Mouse (Mus musculus): ENCODE results near the gene Sike1. TPM values are rescaled to one million over a fixed set of nuclear protein-coding genes. Genes with fewer than 3 reads are reported as not detected.

Sike1 gene
- total and polyA plus RNA-seq, 2 experiments from 2014 or later: 30.8 to 45.7 TPM

DNA sequence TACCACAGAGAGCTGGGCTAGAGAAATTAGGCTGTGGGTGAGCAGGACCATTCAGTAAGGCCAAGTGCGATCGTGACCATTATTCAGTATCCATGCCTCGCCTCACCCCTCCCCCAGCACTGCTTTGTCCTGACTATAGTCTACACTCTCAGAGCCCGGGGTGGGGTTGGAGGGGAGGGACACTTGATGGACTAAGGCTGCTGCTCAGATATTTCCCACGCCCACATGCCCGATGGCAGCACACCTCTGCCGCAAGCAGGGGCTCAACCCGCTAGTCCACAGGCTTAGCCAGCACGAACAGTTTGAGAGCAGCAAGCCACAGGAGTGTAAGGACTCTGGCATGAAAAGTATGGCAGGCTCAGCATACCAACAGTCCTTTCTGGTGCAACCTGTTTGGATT, 25.4 kb upstream of the Sike1 start:
- Histone ChIP-seq H3K4me1 (ENCODE audit: insufficient read depth, low read length) (no peaks in the 10 kb centered on the region), H3K9ac (replicated peaks; ENCODE audit: low read length) (no peak overlapping the region), H3K4me3 (ENCODE audit: low read length) (no peak overlapping the region), H3K9me3 (ENCODE audit: low read length) (no peaks in the 10 kb centered on the region), H3K27ac (no peak overlapping the region), H3K4me2 (ENCODE audit: low read depth, low read length) (no peak overlapping the region), H3K36me3 (ENCODE audit: insufficient read depth, low read length) (no peaks in the 10 kb centered on the region), H3K27me3 (ENCODE audit: insufficient read depth, low read length) (no peaks in the 10 kb centered on the region)
- no peak for TF ChIP-seq CTCF (IDR thresholded peaks at IDR 0.05; ENCODE audit: low read depth)
- ATAC-seq: 0 out of 2 replicates have a peak, but pooled peaks have one; percentile 21
- 40% methylated on average over 9 of the region's 9 CpGs for WGBS
- no peak for DNase-seq (ENCODE audit: low spot score)

DNA sequence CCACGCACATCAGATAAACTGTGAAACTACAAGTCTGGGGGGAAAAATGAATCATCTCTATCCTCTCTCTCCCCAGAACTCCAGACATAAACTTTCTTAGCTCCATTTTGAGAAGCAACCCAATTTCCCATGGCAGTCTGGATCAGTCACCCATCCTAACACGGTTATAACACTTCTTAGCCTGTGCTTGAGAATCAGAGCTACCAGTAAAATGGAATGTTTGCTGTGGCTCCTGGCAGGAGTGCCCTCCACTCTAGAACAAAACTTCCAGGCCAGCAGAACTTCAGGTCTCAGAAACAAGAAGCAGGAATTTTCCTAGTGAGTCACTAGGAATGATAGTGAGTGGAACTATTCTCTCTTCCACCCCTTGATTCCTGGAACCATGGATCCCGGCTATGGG, 25.0 kb upstream of the Sike1 start:
- TF ChIP-seq CTCF (IDR thresholded peaks at IDR 0.05; ENCODE audit: low read depth): no peak
- Histone ChIP-seq H3K27me3 (ENCODE audit: insufficient read depth, low read length) (no peaks in the 10 kb centered on the region), H3K9me3 (ENCODE audit: low read length) (no peaks in the 10 kb centered on the region), H3K4me2 (ENCODE audit: low read depth, low read length) (no peak overlapping the region), H3K4me3 (ENCODE audit: low read length) (no peak overlapping the region), H3K27ac (no peak overlapping the region), H3K9ac (replicated peaks; ENCODE audit: low read length) (no peak overlapping the region), H3K36me3 (ENCODE audit: insufficient read depth, low read length) (no peaks in the 10 kb centered on the region), H3K4me1 (ENCODE audit: insufficient read depth, low read length) (no peaks in the 10 kb centered on the region)
- no peak for ATAC-seq
- DNase-seq (ENCODE audit: low spot score): no peak
- 89% methylated on average over 3 of the region's 3 CpGs for WGBS

DNA sequence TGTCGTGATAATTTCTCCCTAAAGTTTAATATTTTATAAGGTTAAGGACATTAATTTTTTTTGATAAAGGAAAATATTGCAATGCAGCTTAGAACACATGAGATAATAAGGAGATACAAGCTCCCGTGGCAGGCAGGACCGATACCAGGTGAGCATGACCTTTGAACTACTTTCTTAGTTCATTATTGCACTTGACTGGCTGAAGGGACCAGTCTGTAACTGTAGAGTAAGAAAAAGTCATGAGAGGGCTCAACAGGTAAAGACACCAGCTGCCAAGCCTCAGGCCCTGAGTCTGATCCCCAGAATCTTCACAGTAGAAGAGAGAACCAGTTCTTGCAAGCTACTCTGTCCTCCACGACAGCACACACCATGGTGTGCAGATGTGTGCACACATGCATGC, 18.6 kb upstream of the Sike1 start:
- WGBS: 88% methylated on average over 4 of the region's 4 CpGs
- no peak for DNase-seq (ENCODE audit: low spot score)
- no peaks in the 10 kb centered on the region for H3K27me3 ChIP-seq (ENCODE audit: insufficient read depth, low read length)
- H3K4me1 ChIP-seq (ENCODE audit: insufficient read depth, low read length): 0 out of 2 replicates have a peak, but pooled peaks cover 3% of the 10 kb centered on the region
- no peaks in the 10 kb centered on the region for H3K9me3 ChIP-seq (ENCODE audit: low read length)
- no peak overlapping the region for H3K27ac ChIP-seq
- H3K4me3 ChIP-seq (ENCODE audit: low read length): no peak overlapping the region
- H3K36me3 ChIP-seq (ENCODE audit: insufficient read depth, low read length): no peaks in the 10 kb centered on the region
- no peak overlapping the region for H3K9ac ChIP-seq (replicated peaks; ENCODE audit: low read length)
- H3K4me2 ChIP-seq (ENCODE audit: low read depth, low read length): no peak overlapping the region
- no peak for TF ChIP-seq CTCF (IDR thresholded peaks at IDR 0.05; ENCODE audit: low read depth)
- no peak for ATAC-seq

DNA sequence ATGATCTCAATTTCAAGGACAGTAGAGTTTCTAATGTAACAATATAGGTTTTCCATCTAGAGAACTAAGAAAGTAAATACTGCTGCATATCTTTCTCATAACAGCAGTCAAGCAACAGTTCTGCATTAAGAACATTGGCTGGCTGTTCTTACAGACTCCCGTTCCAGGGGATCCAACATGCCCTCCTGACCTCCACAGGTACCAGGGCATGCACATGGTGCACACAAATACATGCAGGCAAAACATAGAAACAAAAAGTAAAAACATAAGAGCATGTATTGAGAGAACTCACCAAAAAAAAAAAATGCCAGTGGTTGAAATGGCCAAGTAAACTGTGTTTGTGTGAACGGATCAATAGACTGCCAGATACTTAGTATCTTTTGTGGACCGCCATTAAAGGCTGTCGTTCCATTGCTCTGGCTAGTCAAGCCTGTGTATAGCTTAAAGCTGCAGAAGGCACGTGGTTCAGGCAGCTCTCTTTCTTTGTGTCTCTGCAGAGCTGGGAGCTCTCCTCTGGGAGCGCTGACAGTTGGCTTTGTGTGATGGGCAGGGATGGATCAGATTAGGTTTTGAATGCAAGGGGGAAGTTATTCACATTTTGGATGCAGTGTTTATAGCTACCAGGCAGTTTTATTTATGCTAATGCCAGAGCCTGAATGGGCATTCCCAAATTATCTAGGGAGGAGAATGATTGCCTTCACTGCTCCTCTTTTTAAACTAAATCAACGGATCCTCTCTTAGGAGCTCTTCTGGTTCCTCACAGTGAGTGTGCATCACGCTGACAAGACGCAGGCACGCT, 15.8 kb upstream of the Sike1 start:
- 0 out of 2 replicates have a peak, but pooled peaks cover 3% of the 10 kb centered on the region for H3K4me1 ChIP-seq (ENCODE audit: insufficient read depth, low read length)
- no peaks in the 10 kb centered on the region for H3K27me3 ChIP-seq (ENCODE audit: insufficient read depth, low read length)
- ATAC-seq (peak; percentile 99), DNase-seq (ENCODE audit: low spot score) (peak; percentile 81)
- H3K9me3 ChIP-seq (ENCODE audit: low read length): no peaks in the 10 kb centered on the region
- peak overlapping the region; percentile 0 for H3K4me3 ChIP-seq (ENCODE audit: low read length)
- H3K36me3 ChIP-seq (ENCODE audit: insufficient read depth, low read length): no peaks in the 10 kb centered on the region
- WGBS: 8% methylated on average over 10 of the region's 10 CpGs
- H3K27ac ChIP-seq: peak overlapping the region; percentile 49
- TF ChIP-seq CTCF (IDR thresholded peaks at IDR 0.05; ENCODE audit: low read depth): peak; percentile 42
- H3K9ac ChIP-seq (replicated peaks; ENCODE audit: low read length): peak overlapping the region; percentile 33; the same call in 1 of the 2 replicates
- peak overlapping the region; percentile 52 for H3K4me2 ChIP-seq (ENCODE audit: low read depth, low read length)

DNA sequence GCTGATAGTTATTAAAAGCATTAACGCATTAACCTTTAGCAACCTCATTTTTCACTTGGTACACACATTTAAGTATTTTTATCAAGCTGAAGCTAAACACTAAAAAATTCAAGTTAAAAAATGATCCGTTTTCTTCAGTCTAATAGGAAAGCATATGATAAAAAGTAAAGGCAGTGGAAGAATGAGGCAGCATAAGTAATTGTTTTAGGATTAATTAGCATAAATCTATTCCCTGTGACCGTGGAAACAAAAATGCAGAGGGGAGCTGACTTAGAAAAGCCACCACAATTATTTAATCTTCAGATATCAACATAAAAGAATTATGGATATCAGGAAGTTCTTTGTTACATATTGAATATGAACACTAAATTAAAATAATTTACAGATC, 15.2 kb upstream of the Sike1 start:
- H3K4me1 ChIP-seq (ENCODE audit: insufficient read depth, low read length): 0 out of 2 replicates have a peak, but pooled peaks cover 3% of the 10 kb centered on the region
- no peaks in the 10 kb centered on the region for H3K27me3 ChIP-seq (ENCODE audit: insufficient read depth, low read length)
- H3K27ac ChIP-seq: peak overlapping the region; percentile 49
- TF ChIP-seq CTCF (IDR thresholded peaks at IDR 0.05; ENCODE audit: low read depth): no peak
- peak overlapping the region; percentile 0; the same call in 1 of the 2 replicates for H3K4me3 ChIP-seq (ENCODE audit: low read length)
- WGBS: 15% methylated on average over 3 of the region's 3 CpGs
- H3K9ac ChIP-seq (replicated peaks; ENCODE audit: low read length): peak overlapping the region; percentile 33; the same call in 1 of the 2 replicates
- no peak for DNase-seq (ENCODE audit: low spot score)
- H3K4me2 ChIP-seq (ENCODE audit: low read depth, low read length): peak overlapping the region; percentile 52
- no peak for ATAC-seq
- H3K36me3 ChIP-seq (ENCODE audit: insufficient read depth, low read length): no peaks in the 10 kb centered on the region
- H3K9me3 ChIP-seq (ENCODE audit: low read length): no peaks in the 10 kb centered on the region

DNA sequence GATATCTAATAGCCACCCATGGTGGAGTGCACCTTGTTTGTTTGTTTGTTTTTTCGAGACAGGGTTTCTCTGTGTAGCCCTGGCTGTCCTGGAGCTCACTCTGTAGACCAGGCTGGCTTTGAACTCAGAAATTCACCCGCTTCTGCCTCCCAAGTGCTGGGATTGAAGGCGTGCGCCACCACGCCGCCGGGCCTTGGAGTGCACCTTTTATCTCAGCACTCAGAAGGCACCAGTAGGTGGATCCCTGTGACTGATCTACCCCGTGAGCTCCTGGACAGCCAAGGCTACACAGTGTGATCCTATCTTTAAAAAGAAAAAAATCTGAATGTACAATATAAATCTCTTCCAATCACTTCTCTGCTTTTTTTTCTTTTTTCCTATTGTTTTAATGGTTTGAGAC, 4.5 kb upstream of the Sike1 start:
- ATAC-seq: no peak
- H3K4me1 ChIP-seq (ENCODE audit: insufficient read depth, low read length): peaks cover 5% of the 10 kb centered on the region; the same call in 1 of the 2 replicates
- H3K36me3 ChIP-seq (ENCODE audit: insufficient read depth, low read length): no peaks in the 10 kb centered on the region
- no peaks in the 10 kb centered on the region for H3K27me3 ChIP-seq (ENCODE audit: insufficient read depth, low read length)
- no peak for TF ChIP-seq CTCF (IDR thresholded peaks at IDR 0.05; ENCODE audit: low read depth)
- H3K4me3 ChIP-seq (ENCODE audit: low read length): no peak overlapping the region
- no peak for DNase-seq (ENCODE audit: low spot score)
- no peak overlapping the region for H3K4me2 ChIP-seq (ENCODE audit: low read depth, low read length)
- H3K27ac ChIP-seq: no peak overlapping the region
- no peaks in the 10 kb centered on the region for H3K9me3 ChIP-seq (ENCODE audit: low read length)
- no peak overlapping the region for H3K9ac ChIP-seq (replicated peaks; ENCODE audit: low read length)
- WGBS: 75% methylated on average over 8 of the region's 8 CpGs

DNA sequence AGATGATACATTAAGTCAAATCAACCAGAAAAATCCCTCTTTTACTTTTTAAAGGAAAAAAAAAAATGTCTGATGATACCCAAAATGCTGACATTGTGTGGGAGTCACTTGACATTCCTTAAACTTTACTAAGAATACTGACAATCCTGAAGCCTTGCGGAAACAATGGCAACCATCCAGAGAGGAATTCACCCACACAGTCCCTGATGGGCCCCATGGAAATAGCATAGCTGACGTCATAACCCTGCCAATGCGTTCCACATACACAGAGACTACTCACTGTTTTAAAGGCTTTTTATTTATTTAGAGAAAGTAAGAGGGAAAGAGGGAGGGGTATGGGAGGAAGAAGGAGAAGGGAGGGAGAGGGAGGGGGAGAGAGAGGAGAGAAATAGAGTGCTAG, 2.6 kb upstream of the Sike1 start:
- no peak for ATAC-seq
- TF ChIP-seq CTCF (IDR thresholded peaks at IDR 0.05; ENCODE audit: low read depth): no peak
- no peaks in the 10 kb centered on the region for H3K9me3 ChIP-seq (ENCODE audit: low read length)
- no peaks in the 10 kb centered on the region for H3K36me3 ChIP-seq (ENCODE audit: insufficient read depth, low read length)
- no peak overlapping the region for H3K4me3 ChIP-seq (ENCODE audit: low read length)
- DNase-seq (ENCODE audit: low spot score): no peak
- no peak overlapping the region for H3K9ac ChIP-seq (replicated peaks; ENCODE audit: low read length)
- H3K4me1 ChIP-seq (ENCODE audit: insufficient read depth, low read length): peaks cover 5% of the 10 kb centered on the region; the same call in 1 of the 2 replicates
- no peak overlapping the region for H3K27ac ChIP-seq
- WGBS: 34% methylated on average over 3 of the region's 3 CpGs
- no peaks in the 10 kb centered on the region for H3K27me3 ChIP-seq (ENCODE audit: insufficient read depth, low read length)
- H3K4me2 ChIP-seq (ENCODE audit: low read depth, low read length): no peak overlapping the region
